Mouse (Mus musculus) embryonic facial prominence, embryonic 10.5 days (tissue): ENCODE results near the gene Ntm. TPM values are rescaled to one million over a fixed set of nuclear protein-coding genes. Genes with fewer than 3 reads are reported as not detected.

ENCODE experiments used
- DNase-seq: peaks from one replicate; pipeline ENCODE4 v3.0.0-alpha.2; 2017; ENCODE audit warnings: low spot score
- H3K27ac ChIP-seq: fragments of 300-500 bp; sonication (generic); replicated peaks from 2 replicates; pipeline ENCODE4 v1.5.1; 2016; ENCODE audit warnings: mild to moderate bottlenecking
- H3K27me3 ChIP-seq: fragments of 300-500 bp; sonication (generic); replicated peaks from 2 replicates; pipeline ENCODE4 v1.6.1; 2016; ENCODE audit warnings: low read depth, mild to moderate bottlenecking; ENCODE audit not compliant: poor library complexity, severe bottlenecking
- H3K36me3 ChIP-seq: fragments of 300-500 bp; sonication (generic); replicated peaks from 2 replicates; pipeline ENCODE4 v1.6.1; 2016; ENCODE audit warnings: mild to moderate bottlenecking, moderate library complexity
- H3K4me1 ChIP-seq: fragments of 300-500 bp; sonication (generic); 2 replicates; pipeline ENCODE4 v1.6.1; 2016
- H3K4me3 ChIP-seq: fragments of 300-500 bp; sonication (generic); 2 replicates; pipeline ENCODE4 v1.5.1; 2016; ENCODE audit warnings: mild to moderate bottlenecking, moderate library complexity
- H3K9me3 ChIP-seq: fragments of 300-500 bp; sonication (generic); 2 replicates; pipeline ENCODE4 v1.6.1; 2016; ENCODE audit warnings: mild to moderate bottlenecking
- WGBS: fragments of 180-500 bp; shearing (Covaris S2); methylation state at CpG from one replicate; pipeline ENCODE4 v1.1.7; 2016; 5-methylcytosine and 5-hydroxymethylcytosine counted together
- polyA plus RNA-seq: library from polyadenylated mRNA; unstranded; fragments of >200 nt; fragmentation: Nextera tagmentation; extraction: Ambion mirVana; gene quantifications from 2 replicates; pipeline ENCODE4 v1.2.1, GENCODE M21; 2016

The Ntm gene
- polyA plus RNA-seq, 1 experiment from 2014 or later: 8.1 TPM

DNA sequence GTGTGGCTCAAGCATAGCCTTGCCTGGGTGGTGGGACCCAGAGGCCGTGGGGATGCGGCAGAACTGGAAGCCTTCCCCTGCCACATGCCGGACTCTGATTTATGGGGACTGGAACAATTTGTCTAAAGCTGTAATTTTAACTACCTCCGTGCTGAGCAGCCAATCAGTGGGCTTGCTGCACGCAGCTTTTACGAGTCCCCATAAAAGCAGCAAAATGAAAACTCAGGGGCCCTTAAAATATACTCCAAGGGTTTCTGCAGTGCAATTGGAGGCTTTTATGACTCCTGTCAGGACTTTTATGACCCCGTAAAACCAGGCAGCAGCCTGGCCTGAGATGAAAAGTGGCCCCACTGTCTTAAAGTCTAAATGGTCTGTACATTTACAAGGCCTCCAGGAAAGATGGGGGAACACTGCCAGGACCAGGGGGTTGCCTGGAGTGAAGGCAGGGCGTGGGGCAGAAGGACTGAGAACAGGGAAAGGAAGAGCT, 644.2 kb downstream of the Ntm start:
- no peak overlapping the region for H3K4me3 ChIP-seq
- peaks cover 28% of the 10 kb centered on the region for H3K4me1 ChIP-seq
- DNase-seq: no peak
- WGBS: 78% methylated on average over 8 of the region's 8 CpGs
- H3K36me3 ChIP-seq: no peaks in the 10 kb centered on the region
- no peaks in the 10 kb centered on the region for H3K9me3 ChIP-seq
- no peak overlapping the region for H3K27ac ChIP-seq
- no peaks in the 10 kb centered on the region for H3K27me3 ChIP-seq

- no peak overlapping the region for H3K27ac ChIP-seq
- no peaks in the 10 kb centered on the region for H3K36me3 ChIP-seq
- H3K4me1 ChIP-seq: peaks cover 35% of the 10 kb centered on the region
- H3K9me3 ChIP-seq: no peaks in the 10 kb centered on the region
- DNase-seq: no peak
- no peak overlapping the region for H3K4me3 ChIP-seq
- 55% methylated on average over 3 of the region's 3 CpGs for WGBS
- no peaks in the 10 kb centered on the region for H3K27me3 ChIP-seq
Measured at GRCm38 (mm10) chr9:29317623-29318022, 645.3 kb downstream of the Ntm start.

DNA sequence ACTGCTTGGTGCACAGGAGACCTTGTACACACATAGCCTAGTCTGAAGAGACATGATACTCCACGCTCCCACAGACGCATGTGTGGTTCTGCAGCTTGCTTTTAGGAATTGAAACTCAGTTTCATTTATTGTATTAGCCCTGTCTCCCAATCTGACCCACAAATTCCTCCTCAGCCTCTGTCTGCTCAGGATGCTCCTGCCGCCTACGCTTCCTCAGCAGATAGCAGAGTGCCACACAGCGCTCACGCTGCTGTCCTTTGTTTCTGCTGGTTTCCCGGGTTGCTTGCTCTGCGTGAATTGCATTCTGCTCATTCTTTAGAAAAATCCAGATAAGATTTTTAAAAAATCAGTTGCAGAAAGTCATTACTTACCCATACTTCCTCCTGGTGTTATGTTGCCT, 647.1 kb downstream of the Ntm start:
- H3K9me3 ChIP-seq: no peaks in the 10 kb centered on the region
- H3K4me1 ChIP-seq: peaks cover 35% of the 10 kb centered on the region
- H3K4me3 ChIP-seq: no peak overlapping the region
- no peaks in the 10 kb centered on the region for H3K36me3 ChIP-seq
- no peak for DNase-seq
- WGBS: 53% methylated on average over 8 of the region's 8 CpGs
- H3K27ac ChIP-seq: no peak overlapping the region
- H3K27me3 ChIP-seq: no peaks in the 10 kb centered on the region

DNA sequence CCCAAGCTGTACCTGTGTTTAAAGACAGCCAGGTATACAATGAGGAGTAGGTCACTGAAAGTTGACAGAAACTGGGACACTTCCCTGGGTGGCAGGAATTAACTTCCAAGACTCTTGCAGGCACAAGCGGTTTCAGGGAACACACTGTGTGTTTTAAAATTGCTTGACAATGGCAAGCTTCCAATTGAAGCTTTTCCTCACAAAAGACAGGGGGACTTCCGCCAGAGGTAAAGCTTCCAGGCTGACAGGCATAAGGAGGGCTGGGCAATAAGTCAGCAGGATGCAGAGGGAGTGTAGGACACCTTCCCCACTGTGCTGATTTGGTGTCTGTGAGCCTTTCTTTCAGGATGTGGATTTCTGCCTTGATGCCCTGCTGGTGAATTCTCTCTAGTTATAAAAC, 656.0 kb downstream of the Ntm start:
- Histone ChIP-seq H3K4me3 (no peak overlapping the region), H3K27me3 (no peaks in the 10 kb centered on the region), H3K27ac (no peak overlapping the region), H3K36me3 (no peaks in the 10 kb centered on the region), H3K9me3 (no peaks in the 10 kb centered on the region), H3K4me1 (peaks cover 6% of the 10 kb centered on the region)
- no peak for DNase-seq
- WGBS: 9% methylated on average over 2 of the region's 2 CpGs

GRCm38 (mm10) chr9:29298340-29298739, 664.6 kb downstream of the Ntm start:
- DNase-seq: no peak
- 90% methylated on average over 3 of the region's 3 CpGs for WGBS
- H3K36me3 ChIP-seq: no peaks in the 10 kb centered on the region

DNA sequence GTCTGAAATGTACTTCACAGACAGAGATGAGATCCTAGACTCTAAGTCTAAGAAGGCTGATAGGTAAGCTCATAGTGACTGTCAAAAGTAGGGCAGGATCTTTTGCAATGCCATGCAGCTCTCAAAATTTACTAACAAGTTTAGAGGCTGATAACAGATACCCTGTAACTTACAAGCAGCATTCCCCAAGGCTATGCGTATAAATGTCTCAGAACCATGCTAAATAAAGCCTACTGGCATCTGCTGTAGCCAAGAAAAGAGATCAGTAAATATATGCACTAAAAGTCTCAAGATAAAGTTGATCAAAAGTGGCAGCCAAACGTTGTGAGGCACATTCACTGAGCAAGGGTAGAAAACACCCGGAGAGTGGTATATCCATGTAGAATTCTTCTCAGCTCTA, 666.2 kb downstream of the Ntm start:
- no peaks in the 10 kb centered on the region for H3K4me1 ChIP-seq
- H3K4me3 ChIP-seq: no peak overlapping the region
- no peaks in the 10 kb centered on the region for H3K36me3 ChIP-seq
- DNase-seq: no peak
- H3K9me3 ChIP-seq: no peaks in the 10 kb centered on the region
- WGBS: 92% methylated on average over 3 of the region's 3 CpGs
- H3K27ac ChIP-seq: no peak overlapping the region
- no peaks in the 10 kb centered on the region for H3K27me3 ChIP-seq

More at GRCm38 (mm10) chr9:29298340-29298739, 664.6 kb downstream of the Ntm start:
- Histone ChIP-seq H3K27me3 (no peaks in the 10 kb centered on the region), H3K27ac (no peak overlapping the region), H3K4me1 (no peaks in the 10 kb centered on the region), H3K9me3 (no peaks in the 10 kb centered on the region), H3K4me3 (no peak overlapping the region)

DNA sequence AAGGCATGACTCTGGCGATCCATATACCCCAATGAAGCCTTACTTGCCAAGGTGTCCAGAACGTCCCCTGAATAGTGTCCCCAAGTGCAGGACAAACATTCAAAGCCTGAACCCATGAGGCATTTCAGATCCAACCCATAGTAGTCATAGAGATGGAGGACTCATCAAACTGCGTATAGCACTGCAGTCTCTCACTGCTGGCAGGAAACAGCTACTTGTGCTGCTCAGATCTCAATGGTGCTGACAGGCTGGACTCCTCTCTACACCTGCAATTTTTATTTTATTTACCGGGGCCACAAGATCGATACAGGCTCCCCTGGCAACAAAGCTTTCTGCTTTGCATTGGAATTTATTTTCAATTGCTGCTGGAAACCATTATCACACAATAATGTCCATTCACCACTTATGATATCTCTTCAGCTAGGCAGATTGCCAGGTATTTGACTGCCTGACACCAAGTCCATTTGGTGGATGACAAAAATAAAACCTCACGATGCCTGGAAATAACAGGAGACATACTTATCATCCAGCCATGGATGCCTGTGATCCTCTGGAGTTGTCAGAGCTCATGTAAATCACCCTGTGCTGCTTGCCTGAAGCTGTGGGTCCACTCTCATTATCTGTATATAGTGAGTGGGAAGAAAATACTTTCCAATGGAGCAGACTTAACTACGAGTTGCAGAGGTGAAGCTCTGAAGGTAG, 674.8 kb downstream of the Ntm start:
- no peaks in the 10 kb centered on the region for H3K27me3 ChIP-seq
- WGBS: 89% methylated on average over 7 of the region's 7 CpGs
- H3K27ac ChIP-seq: no peak overlapping the region
- H3K4me1 ChIP-seq: no peaks in the 10 kb centered on the region
- no peak overlapping the region for H3K4me3 ChIP-seq
- no peak for DNase-seq
- no peaks in the 10 kb centered on the region for H3K9me3 ChIP-seq
- H3K36me3 ChIP-seq: no peaks in the 10 kb centered on the region

DNA sequence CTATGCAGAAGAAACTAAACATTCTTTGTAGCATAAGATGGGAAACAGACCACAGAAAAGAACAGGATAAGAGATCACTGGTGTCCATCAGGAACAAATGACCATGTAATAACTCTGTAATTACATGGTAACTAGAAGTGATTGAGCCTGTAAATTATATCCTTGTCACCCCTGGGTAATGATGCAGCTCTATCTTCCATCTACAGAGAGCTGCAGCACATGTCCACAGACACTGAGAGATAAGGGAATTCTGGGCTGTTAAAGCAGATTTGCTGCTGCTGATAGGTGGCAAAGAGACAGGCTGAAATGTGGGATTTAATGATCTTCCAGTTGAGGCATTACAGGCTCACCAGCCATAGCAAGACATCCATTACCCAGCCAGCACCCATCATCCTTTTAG, 677.8 kb downstream of the Ntm start:
- no peaks in the 10 kb centered on the region for H3K9me3 ChIP-seq
- H3K27me3 ChIP-seq: no peaks in the 10 kb centered on the region
- DNase-seq: no peak
- no peak overlapping the region for H3K4me3 ChIP-seq
- H3K36me3 ChIP-seq: no peaks in the 10 kb centered on the region
- no peaks in the 10 kb centered on the region for H3K4me1 ChIP-seq
- H3K27ac ChIP-seq: no peak overlapping the region

DNA sequence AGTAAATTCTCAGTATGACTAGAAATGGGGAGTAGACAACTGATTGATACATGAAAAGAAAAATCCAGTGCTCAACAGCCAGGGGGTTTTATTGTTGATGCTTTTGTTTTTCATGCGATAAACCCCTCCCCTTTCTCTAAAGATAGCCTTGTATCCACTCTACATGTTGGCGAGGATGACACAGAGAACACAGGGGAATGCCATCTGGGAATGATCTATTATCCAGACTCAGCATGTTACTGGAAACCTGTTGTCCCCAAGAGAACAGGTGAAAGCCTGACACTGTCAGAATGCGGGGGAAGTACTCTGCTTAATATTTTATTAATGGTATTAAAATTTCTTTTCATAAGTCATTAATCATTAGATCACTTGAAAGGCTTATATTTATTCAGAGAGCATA, 690.1 kb downstream of the Ntm start:
- Histone ChIP-seq H3K9me3 (no peaks in the 10 kb centered on the region), H3K27ac (no peak overlapping the region), H3K27me3 (no peaks in the 10 kb centered on the region), H3K4me3 (no peak overlapping the region), H3K4me1 (peaks cover 8% of the 10 kb centered on the region; the same call in 1 of the 2 replicates), H3K36me3 (no peaks in the 10 kb centered on the region)
- WGBS: 82% methylated on average over 3 of the region's 3 CpGs
- no peak for DNase-seq

GRCm38 (mm10) chr9:29269988-29270387, 693.0 kb downstream of the Ntm start:
- Histone ChIP-seq H3K9me3 (no peaks in the 10 kb centered on the region), H3K36me3 (no peaks in the 10 kb centered on the region), H3K27me3 (no peaks in the 10 kb centered on the region), H3K27ac (no peak overlapping the region), H3K4me1 (peaks cover 8% of the 10 kb centered on the region; the same call in 1 of the 2 replicates), H3K4me3 (no peak overlapping the region)
- no peak for DNase-seq
- WGBS: 84% methylated on average over 6 of the region's 6 CpGs

DNA sequence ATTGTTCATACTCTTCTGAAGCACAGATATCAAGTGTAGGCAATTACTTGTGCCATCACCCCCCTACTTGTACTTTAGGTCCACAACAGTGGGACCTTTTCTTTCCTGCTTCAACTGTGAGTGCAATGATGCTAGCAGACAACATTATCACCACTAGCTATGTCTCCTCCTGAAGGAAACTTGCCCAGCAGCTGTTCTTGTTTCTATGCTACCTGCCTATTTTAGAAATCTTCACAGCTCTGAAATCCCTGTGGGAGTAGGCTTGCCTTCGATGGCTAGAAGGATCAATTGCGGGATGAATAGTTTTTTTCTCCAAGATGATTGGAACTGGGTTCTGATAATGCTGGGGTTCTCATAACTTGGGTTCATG, 693.7 kb downstream of the Ntm start:
- no peaks in the 10 kb centered on the region for H3K27me3 ChIP-seq
- H3K4me1 ChIP-seq: peaks cover 8% of the 10 kb centered on the region; the same call in 1 of the 2 replicates
- H3K4me3 ChIP-seq: no peak overlapping the region
- H3K27ac ChIP-seq: no peak overlapping the region
- no peaks in the 10 kb centered on the region for H3K36me3 ChIP-seq
- 96% methylated on average over 2 of the region's 2 CpGs for WGBS
- no peak for DNase-seq
- H3K9me3 ChIP-seq: no peaks in the 10 kb centered on the region

DNA sequence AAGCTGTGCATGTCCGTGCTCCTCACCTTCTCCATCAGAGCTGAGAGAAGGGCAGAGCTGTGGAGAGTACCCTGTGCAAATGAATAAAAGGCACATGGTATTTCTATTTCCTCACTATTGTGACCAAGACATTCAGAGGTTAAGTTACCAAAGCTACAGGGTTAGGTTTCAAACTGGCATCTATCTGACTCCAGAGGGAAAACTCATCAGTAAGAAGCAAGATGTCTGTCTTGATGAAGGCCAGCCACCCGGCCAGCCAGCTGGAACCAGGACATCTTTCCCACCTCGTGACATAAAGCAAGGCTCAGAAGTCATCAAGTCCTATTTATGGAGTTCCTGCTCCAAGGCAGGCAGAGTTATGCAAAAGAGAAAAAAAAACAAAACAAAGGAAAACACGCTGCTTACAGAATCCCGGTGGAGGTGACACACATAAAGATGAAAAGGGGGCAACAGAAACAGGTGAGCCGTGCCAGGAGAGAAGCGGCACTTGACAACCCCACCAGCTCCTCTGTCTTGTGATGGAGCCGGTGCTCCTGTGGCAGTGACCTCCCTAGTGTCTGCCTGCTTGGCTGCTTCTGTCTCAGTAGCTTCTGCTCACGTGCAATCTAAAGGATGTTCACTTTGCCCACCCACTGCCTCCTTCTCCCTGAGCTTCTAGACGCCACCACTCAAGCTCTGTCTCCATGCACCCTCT, 694.2 kb downstream of the Ntm start:
- no peaks in the 10 kb centered on the region for H3K9me3 ChIP-seq
- WGBS: 69% methylated on average over 10 of the region's 10 CpGs
- no peak for DNase-seq
- no peak overlapping the region for H3K4me3 ChIP-seq
- no peaks in the 10 kb centered on the region for H3K36me3 ChIP-seq
- H3K27me3 ChIP-seq: no peaks in the 10 kb centered on the region
- H3K4me1 ChIP-seq: peaks cover 8% of the 10 kb centered on the region; the same call in 1 of the 2 replicates
- no peak overlapping the region for H3K27ac ChIP-seq

DNA sequence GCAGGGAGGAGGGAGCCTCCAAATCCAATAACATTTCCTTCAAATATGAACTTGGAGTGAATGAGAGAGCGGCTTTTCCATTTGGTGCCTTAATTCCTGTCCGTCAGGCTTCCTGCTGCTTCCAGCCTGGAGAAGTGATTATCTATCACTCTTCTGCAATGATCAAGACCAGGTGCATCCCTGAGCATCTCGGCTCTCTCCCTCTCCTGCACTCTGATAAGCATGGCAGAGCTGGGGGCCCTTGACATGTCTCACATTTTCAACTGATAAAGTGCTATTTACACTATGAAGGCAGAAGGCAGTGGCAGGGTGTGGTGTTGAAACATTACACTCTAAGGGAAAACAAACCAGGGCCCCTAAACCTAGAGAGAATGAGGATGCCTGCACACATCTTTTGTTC, 695.3 kb downstream of the Ntm start:
- H3K4me3 ChIP-seq: no peak overlapping the region
- no peak for DNase-seq
- H3K9me3 ChIP-seq: no peaks in the 10 kb centered on the region
- no peak overlapping the region for H3K27ac ChIP-seq
- H3K36me3 ChIP-seq: no peaks in the 10 kb centered on the region
- H3K27me3 ChIP-seq: no peaks in the 10 kb centered on the region
- 62% methylated on average over 3 of the region's 3 CpGs for WGBS
- H3K4me1 ChIP-seq: peaks cover 8% of the 10 kb centered on the region; the same call in 1 of the 2 replicates
